Mouse (Mus musculus) cerebellum, adult 18-20 months (tissue): Measurements from ENCODE around the gene Kctd19.

ENCODE experiments used
- DNase-seq, 2 experiments: peaks; one replicate each; pipeline ENCODE4 v3.0.0; 2021

Gene Kctd19

GRCm38 (mm10) chr8:105355179-105356024 lies 57.9 kb downstream of the Kctd19 start:
- DNase-seq: no peak

DNA sequence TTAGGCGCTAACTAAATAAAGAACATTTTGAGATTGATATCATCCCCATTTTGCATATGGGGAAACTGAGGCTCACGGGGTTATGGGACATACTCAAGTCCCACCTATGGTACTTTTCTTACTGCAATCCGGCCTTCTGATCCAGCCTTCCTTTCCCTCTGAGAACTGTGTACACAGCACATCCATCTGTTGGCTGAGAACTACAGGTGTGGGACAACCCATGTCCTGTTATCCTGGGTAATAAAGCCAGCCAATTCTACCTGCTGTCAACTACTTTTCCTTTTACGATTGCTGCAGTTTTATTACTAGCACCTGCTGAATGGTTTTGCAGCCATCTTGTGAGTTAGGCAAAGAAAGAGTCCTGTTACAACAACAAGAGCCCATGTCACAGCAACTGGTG lies 58.8 kb downstream of the Kctd19 start:
- DNase-seq: no peak

- peak; percentile 65 to 70 for DNase-seq
These were observed 59.6 kb downstream of the Kctd19 start for GRCm38 (mm10) chr8:105353583-105354135.

- DNase-seq: no peak
These were observed 63.1 kb downstream of the Kctd19 start for GRCm38 (mm10) chr8:105350186-105350585.

GRCm38 (mm10) chr8:105349096-105349771 lies 64.1 kb downstream of the Kctd19 start:
- peak; percentile 63 to 75 for DNase-seq

DNA sequence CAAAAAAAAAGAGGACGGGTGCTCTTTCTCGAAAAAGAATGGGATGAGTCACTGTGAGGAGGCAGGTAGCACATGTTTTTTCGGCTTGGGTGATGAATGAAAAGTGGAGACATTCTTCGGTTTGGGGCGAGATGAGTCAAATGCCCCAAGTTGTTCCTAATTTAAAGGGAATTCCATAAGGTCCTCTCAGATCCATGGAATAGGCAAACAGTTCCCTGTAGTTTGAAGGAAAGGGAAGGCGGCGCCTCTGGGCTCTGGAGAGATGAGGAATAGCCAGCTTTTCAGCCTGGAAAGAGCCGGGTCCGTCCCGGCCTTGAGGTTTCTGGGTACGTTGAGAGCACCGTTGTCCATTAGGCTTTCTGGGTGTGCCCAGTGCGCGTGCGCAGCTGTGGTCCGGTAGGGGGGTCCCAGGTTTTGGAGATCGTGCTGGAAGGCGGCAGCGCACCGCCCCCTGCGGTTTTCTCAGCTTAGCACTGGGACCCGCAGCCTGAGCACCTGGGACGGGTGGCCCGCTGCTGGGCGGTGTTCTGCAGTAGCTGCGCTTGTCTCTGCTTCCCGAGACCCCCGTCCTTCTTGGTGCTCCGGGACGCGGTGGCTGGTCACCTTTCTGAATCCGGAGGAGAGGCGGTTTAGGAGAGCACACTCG lies 64.7 kb downstream of the Kctd19 start, which contains the start of gene Slc9a5:
Slc9a5 (plus strand) TSS at position 394 of the 646 bp plus-strand sequence.
- DNase-seq: peak; percentile 64 to 75

DNA sequence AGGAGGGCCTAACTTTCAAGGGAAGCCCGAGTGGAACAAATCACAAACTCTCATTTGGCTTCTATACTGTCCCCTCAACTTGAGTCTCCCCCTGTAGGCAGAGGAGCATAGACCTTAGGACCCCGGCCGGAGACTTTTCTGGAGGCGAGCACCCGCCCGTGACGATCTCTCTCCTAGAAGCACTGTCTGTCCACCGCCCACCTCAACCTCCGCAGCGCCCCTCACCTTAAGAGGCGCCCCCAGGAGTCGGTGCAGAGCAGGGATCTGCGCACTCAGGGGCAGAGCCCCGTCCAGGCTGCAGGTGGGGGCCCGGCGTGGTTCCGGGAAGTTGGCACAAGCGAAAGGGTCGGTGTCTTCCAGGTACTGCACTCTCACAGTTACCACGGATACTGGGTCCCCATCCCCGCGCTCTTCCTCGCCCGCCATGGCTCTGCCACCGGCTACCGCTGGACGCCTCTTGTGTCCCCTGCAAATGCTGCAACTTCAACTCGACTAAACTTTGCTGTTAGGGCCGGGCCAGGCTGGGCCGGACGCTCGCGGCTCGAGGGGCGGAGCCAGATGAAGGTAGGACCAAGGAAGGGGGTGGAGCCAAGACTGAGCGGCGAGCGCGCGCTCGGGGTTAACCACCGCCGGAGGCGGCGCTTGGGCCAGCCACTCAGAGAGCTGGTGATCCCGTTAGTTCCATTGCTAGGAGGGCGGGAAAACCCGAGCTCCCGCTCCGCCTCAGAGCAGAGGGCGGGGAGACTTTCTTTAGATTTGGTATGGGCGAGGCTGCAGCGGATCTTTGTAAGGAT lies 65.7 kb downstream of the Kctd19 start, which contains the start of gene Fhod1:
Fhod1 (minus strand) TSS at position 526 of the 794 bp plus-strand sequence.
- peak; percentile 92 to 96 for DNase-seq

DNA sequence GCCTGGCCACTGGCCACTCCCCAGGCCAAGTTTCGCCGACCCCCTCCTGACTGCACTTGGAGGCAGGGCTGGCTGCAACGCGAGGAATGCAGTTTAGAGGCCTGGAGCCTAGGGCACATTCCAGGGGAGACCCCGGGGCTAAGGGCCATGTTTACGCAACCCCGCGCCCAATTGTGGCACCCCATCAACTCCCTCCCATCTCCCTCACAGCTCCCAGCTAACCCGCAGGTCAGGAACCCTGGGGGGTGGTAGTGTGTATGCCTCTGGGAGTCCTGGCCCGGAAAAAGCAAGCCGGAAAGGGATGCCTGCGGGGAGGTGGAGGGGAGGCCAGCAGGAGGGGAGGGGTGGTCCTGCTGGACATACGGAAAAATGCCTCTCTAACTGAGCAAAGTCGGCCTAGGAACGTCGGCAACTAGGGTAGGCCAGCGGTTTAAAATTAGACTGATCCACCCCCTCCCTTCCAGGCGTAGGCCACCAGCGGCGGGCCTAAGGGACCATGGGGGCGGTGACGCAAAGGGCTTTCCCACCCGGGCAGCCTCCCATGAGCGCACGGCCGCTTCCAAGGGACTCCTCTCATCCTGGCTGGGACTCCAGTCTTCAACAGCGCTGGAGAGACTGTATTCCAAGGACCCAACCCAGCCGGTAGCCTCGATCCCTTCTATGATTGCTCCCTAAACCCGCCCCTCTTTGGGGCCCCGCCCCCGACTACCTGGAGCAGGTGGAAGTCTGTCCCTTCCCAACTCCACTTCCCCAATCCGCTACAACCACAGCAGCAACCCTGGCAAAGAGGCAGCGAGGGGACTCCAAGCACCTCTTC lies 66.5 kb downstream of the Kctd19 start:
- peak; percentile 45 to 46 for DNase-seq

- DNase-seq: no peak
These were observed 68.0 kb downstream of the Kctd19 start for GRCm38 (mm10) chr8:105345061-105345975.

- DNase-seq: no peak
These were observed 69.3 kb downstream of the Kctd19 start for GRCm38 (mm10) chr8:105343791-105344574.

- no peak for DNase-seq
These were observed 70.5 kb downstream of the Kctd19 start for GRCm38 (mm10) chr8:105342768-105343167.

GRCm38 (mm10) chr8:105341399-105341798 lies 71.9 kb downstream of the Kctd19 start:
- DNase-seq: no peak

- no peak for DNase-seq
These were observed 73.2 kb downstream of the Kctd19 start for GRCm38 (mm10) chr8:105339886-105340635.

DNA sequence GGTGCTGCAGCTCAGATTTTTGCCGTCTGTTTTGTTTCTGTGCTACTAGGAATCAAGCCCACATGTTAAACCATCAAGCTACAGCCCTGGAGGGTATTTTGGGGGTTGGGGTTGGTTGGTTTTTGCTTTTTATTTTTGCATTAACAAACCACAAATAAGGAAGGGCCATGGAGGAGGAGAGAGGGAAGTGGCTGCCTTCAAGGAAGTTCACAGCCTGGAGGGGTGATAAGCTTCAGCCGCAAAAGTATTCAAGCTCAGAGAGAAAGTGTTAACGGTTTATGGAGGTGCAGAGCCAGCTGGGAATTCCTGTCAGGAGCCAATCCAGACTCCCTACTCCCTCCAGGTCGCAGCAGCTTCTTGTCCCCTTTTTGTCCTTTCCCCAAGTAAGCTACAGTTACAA lies 74.3 kb downstream of the Kctd19 start:
- no peak for DNase-seq

DNA sequence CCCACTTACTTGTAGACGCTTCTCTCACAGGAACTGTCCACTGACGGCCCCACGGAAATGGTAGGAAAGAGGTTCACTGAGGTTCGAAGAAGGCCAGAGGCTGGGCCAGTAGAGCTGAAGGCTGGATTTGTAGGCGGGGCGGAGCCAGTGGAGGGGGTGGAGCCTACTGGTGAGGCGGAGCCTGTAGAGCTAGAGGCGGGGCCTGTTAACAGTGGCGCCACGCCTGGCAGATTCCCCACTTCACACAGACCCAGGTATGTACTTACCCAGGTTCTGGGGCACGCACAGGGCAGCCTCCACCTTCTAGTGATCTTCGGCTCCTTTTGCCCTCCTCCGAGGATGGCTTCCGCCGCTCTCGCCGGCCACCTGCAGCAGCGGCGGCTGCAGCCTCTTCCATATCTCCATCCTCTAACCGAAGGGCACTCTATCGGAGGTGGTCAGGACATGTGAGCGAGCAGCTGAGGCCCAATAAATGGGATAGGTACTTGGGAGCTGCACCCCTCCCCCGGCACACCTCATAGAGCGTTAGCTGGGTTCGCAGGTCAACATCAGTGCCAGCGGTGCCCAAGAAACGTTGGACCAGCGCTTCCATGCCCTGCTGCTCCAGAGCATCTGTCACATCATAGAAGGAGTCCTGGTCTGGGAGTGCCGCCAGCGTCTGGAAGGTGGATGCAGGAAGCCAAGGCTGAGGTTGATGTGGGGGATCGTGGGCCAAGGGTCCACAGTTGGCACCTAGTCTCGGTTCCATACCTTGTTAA lies 76.8 kb downstream of the Kctd19 start:
- DNase-seq: no peak
